Mouse (Mus musculus): ENCODE results near the gene Cdca3. TPM values are rescaled to one million over a fixed set of nuclear protein-coding genes. Genes with fewer than 3 reads are reported as not detected.

Gene Cdca3
- total RNA-seq, 1 experiment: 128 TPM

- Histone ChIP-seq H3K4me1 (ENCODE audit: control insufficient read depth in 2 of 2, insufficient read depth in 2 of 2, low read length in 2 of 2, poor library complexity in 1 of 2) (peaks cover 7 to 35% of the 10 kb centered on the region in 2 experiments; a peak in 3 of 4 replicates), H3K9me3 (ENCODE audit: control insufficient read depth, insufficient read depth, low read depth, low read length) (no peaks in the 10 kb centered on the region), H3K27ac (ENCODE audit: insufficient read depth, low read depth, low read length, poor library complexity, severe bottlenecking) (no peak overlapping the region), H3K9ac (ENCODE audit: insufficient read depth, low read depth, low read length, poor library complexity, severe bottlenecking) (no peak overlapping the region), H3K36me3 (ENCODE audit: control insufficient read depth, insufficient read depth, low read length, poor library complexity, severe bottlenecking) (no peaks in the 10 kb centered on the region; the same call in 1 of the 2 replicates), H3K4me3 (ENCODE audit: insufficient read depth in 1 of 2, low read depth in 1 of 2, low read length in 2 of 2, poor library complexity in 1 of 2, severe bottlenecking in 1 of 2) (peak overlapping the region in 1 of 2 experiments; percentile 81; a peak in 1 of 4 replicates)
- DNase-seq (ENCODE audit: low read depth, low spot score): no peak
- in situ Hi-C loops (cut with MboI; ENCODE audit: low sequenced_read_pairs in 2 of 2, unreplicated experiment in 2 of 2): no loop called here
- no peak for TF ChIP-seq ZC3H11A (IDR thresholded peaks at IDR 0.05; ENCODE audit: borderline replicate concordance, low read depth, low read length)
- no peak for TF ChIP-seq HCFC1 (IDR thresholded peaks at IDR 0.05; ENCODE audit: borderline replicate concordance, insufficient read depth, low read length)
- no peak for TF ChIP-seq MAFK (IDR thresholded peaks at IDR 0.05; ENCODE audit: insufficient read depth, low read depth, low read length)
- TF ChIP-seq ZNF384 (IDR thresholded peaks at IDR 0.05; ENCODE audit: low read depth, low read length): no peak
- no peak for TF ChIP-seq CHD2 (IDR thresholded peaks at IDR 0.05; ENCODE audit: low read depth, low read length)
Observed at GRCm38 (mm10) chr6:124862406-124863124, 33.2 kb downstream of the Cdca3 start.

- TF ChIP-seq HCFC1 (IDR thresholded peaks at IDR 0.05; ENCODE audit: borderline replicate concordance, insufficient read depth, low read length) (no peak), MAFK (IDR thresholded peaks at IDR 0.05; ENCODE audit: insufficient read depth, low read depth, low read length) (no peak), CHD2 (IDR thresholded peaks at IDR 0.05; ENCODE audit: low read depth, low read length) (no peak), ZC3H11A (IDR thresholded peaks at IDR 0.05; ENCODE audit: borderline replicate concordance, low read depth, low read length) (no peak)
- in situ Hi-C loops (cut with MboI; ENCODE audit: low sequenced_read_pairs in 2 of 2, unreplicated experiment in 2 of 2): no loop called here
- no peak for DNase-seq (ENCODE audit: low read depth, low spot score)
- peaks cover 4 to 30% of the 10 kb centered on the region in 2 experiments; a peak in 3 of 4 replicates for H3K4me1 ChIP-seq (ENCODE audit: control insufficient read depth in 2 of 2, insufficient read depth in 2 of 2, low read length in 2 of 2, poor library complexity in 1 of 2)
- peak overlapping the region; percentile 79 to 81 for H3K4me3 ChIP-seq (ENCODE audit: insufficient read depth in 1 of 2, low read depth in 1 of 2, low read length in 2 of 2, poor library complexity in 1 of 2, severe bottlenecking in 1 of 2)
- no peaks in the 10 kb centered on the region; the same call in 1 of the 2 replicates for H3K36me3 ChIP-seq (ENCODE audit: control insufficient read depth, insufficient read depth, low read length, poor library complexity, severe bottlenecking)
- H3K9me3 ChIP-seq (ENCODE audit: control insufficient read depth, insufficient read depth, low read depth, low read length): no peaks in the 10 kb centered on the region
- no peak overlapping the region for H3K27ac ChIP-seq (ENCODE audit: insufficient read depth, low read depth, low read length, poor library complexity, severe bottlenecking)
- H3K9ac ChIP-seq (ENCODE audit: insufficient read depth, low read depth, low read length, poor library complexity, severe bottlenecking): peak overlapping the region; percentile 71; the same call in 1 of the 2 replicates
Observed at GRCm38 (mm10) chr6:124863125-124863657, 33.8 kb downstream of the Cdca3 start.

DNA sequence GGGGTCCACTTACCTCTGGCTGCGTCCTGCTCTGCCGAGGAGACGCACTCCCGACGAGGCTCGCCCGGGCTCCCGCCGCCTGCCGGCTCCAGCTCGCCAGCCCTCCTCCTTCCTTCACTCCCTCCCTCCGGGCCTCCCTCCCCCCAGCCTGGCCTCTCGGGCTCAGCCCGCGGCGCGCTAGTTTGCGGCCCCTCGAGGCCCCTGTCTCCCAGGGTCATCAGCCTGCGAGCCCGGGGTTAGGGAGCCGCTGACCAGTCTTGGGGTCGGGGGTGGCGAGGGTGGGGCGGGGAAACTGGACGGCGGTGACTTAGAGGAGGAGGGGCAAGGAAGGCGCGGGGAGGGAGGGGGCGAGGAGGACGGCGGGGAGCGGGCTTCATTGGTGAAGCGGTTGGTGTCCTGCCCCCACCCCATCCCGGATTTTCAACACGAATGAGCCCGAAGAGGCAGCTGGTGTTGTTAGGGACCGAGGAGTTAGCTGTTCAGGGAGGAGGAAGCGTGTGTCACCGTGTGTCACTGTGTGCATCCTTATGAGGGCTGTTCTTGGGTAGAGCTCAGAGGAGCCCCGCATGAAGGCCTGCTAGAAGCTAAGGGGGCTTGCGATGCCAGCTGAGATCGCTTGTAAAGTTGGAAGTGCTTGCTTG is 34.4 kb downstream of the Cdca3 start, which contains the start of gene Gpr162:
Gene Gpr162, minus strand, starts transcription at position 326 of the 641 bp plus-strand sequence.
- in situ Hi-C loops (cut with MboI; ENCODE audit: low sequenced_read_pairs in 2 of 2, unreplicated experiment in 2 of 2): no loop called here
- TF ChIP-seq ZC3H11A (IDR thresholded peaks at IDR 0.05; ENCODE audit: borderline replicate concordance, low read depth, low read length): no peak
- TF ChIP-seq ZNF384 (IDR thresholded peaks at IDR 0.05; ENCODE audit: low read depth, low read length): no peak
- no peak for TF ChIP-seq CHD2 (IDR thresholded peaks at IDR 0.05; ENCODE audit: low read depth, low read length)
- TF ChIP-seq HCFC1 (IDR thresholded peaks at IDR 0.05; ENCODE audit: borderline replicate concordance, insufficient read depth, low read length): no peak
- TF ChIP-seq MAFK (IDR thresholded peaks at IDR 0.05; ENCODE audit: insufficient read depth, low read depth, low read length): no peak
- peak within 1 kb of the TSS; percentile 79 to 81 for H3K4me3 ChIP-seq (ENCODE audit: insufficient read depth in 1 of 2, low read depth in 1 of 2, low read length in 2 of 2, poor library complexity in 1 of 2, severe bottlenecking in 1 of 2)

GRCm38 (mm10) chr6:124865766-124866362 is 36.5 kb downstream of the Cdca3 start:
- TF ChIP-seq CHD2 (IDR thresholded peaks at IDR 0.05; ENCODE audit: low read depth, low read length) (no peak), MAFK (IDR thresholded peaks at IDR 0.05; ENCODE audit: insufficient read depth, low read depth, low read length) (no peak), ZC3H11A (IDR thresholded peaks at IDR 0.05; ENCODE audit: borderline replicate concordance, low read depth, low read length) (no peak), HCFC1 (IDR thresholded peaks at IDR 0.05; ENCODE audit: borderline replicate concordance, insufficient read depth, low read length) (no peak), ZNF384 (IDR thresholded peaks at IDR 0.05; ENCODE audit: low read depth, low read length) (no peak)
- Histone ChIP-seq H3K4me1 (ENCODE audit: control insufficient read depth in 2 of 2, insufficient read depth in 2 of 2, low read length in 2 of 2, poor library complexity in 1 of 2) (peaks cover 2 to 22% of the 10 kb centered on the region in 2 experiments; a peak in 2 of 4 replicates), H3K36me3 (ENCODE audit: control insufficient read depth, insufficient read depth, low read length, poor library complexity, severe bottlenecking) (no peaks in the 10 kb centered on the region; the same call in 1 of the 2 replicates), H3K9ac (ENCODE audit: insufficient read depth, low read depth, low read length, poor library complexity, severe bottlenecking) (no peak overlapping the region), H3K9me3 (ENCODE audit: control insufficient read depth, insufficient read depth, low read depth, low read length) (no peaks in the 10 kb centered on the region), H3K27ac (ENCODE audit: insufficient read depth, low read depth, low read length, poor library complexity, severe bottlenecking) (no peak overlapping the region), H3K4me3 (ENCODE audit: insufficient read depth in 1 of 2, low read depth in 1 of 2, low read length in 2 of 2, poor library complexity in 1 of 2, severe bottlenecking in 1 of 2) (no peak overlapping the region)
- in situ Hi-C loops (cut with MboI; ENCODE audit: low sequenced_read_pairs in 2 of 2, unreplicated experiment in 2 of 2): no loop called here
- DNase-seq (ENCODE audit: low read depth, low spot score): no peak

More for the DNA sequence above, 34.4 kb downstream of the Cdca3 start, which contains the start of gene Gpr162:
- Histone ChIP-seq H3K9me3 (ENCODE audit: control insufficient read depth, insufficient read depth, low read depth, low read length) (no peaks in the 10 kb centered on the region), H3K9ac (ENCODE audit: insufficient read depth, low read depth, low read length, poor library complexity, severe bottlenecking) (peak within 1 kb of the TSS; percentile 71), H3K4me1 (ENCODE audit: control insufficient read depth in 2 of 2, insufficient read depth in 2 of 2, low read length in 2 of 2, poor library complexity in 1 of 2) (peaks cover 4 to 29% of the 10 kb centered on the region in 2 experiments; a peak in 2 of 4 replicates), H3K36me3 (ENCODE audit: control insufficient read depth, insufficient read depth, low read length, poor library complexity, severe bottlenecking) (no peaks in the 10 kb centered on the region; the same call in 1 of the 2 replicates), H3K27ac (ENCODE audit: insufficient read depth, low read depth, low read length, poor library complexity, severe bottlenecking) (no peak within 1 kb of the TSS)
- DNase-seq (ENCODE audit: low read depth, low spot score): no peak

All from ES-E14 (cell line).